Mouse (Mus musculus) forebrain, embryonic 13.5 days (tissue): ENCODE results near the gene Gpr63. TPM values are rescaled to one million over a fixed set of nuclear protein-coding genes. Genes with fewer than 3 reads are reported as not detected.

Experiments
- polyA plus RNA-seq: library from polyadenylated mRNA; unstranded; fragments of >200 nt; fragmentation: Nextera tagmentation; extraction: Ambion mirVana; gene quantifications from 2 replicates; pipeline ENCODE4 v1.2.1, GENCODE M21; 2015

Gpr63 gene
- polyA plus RNA-seq, 1 experiment from 2014 or later: 2.1 TPM

Other genes starting within 250 kb of the Gpr63 start
- gene Klhl32, start 115.3 kb upstream of the Gpr63 start, polyA plus RNA-seq: 12.3 and 16.7 TPM in 2 replicates
- gene Ndufaf4, start 68.3 kb upstream of the Gpr63 start, polyA plus RNA-seq: 58.2 and 62.4 TPM in 2 replicates